Mouse (Mus musculus): ENCODE measurements around the gene R3hdm2. TPM values are rescaled to one million over a fixed set of nuclear protein-coding genes. Genes with fewer than 3 reads are reported as not detected.

The R3hdm2 gene
- total and polyA plus RNA-seq, 2 experiments from 2014 or later, result 37.2 to 51.0 TPM

DNA sequence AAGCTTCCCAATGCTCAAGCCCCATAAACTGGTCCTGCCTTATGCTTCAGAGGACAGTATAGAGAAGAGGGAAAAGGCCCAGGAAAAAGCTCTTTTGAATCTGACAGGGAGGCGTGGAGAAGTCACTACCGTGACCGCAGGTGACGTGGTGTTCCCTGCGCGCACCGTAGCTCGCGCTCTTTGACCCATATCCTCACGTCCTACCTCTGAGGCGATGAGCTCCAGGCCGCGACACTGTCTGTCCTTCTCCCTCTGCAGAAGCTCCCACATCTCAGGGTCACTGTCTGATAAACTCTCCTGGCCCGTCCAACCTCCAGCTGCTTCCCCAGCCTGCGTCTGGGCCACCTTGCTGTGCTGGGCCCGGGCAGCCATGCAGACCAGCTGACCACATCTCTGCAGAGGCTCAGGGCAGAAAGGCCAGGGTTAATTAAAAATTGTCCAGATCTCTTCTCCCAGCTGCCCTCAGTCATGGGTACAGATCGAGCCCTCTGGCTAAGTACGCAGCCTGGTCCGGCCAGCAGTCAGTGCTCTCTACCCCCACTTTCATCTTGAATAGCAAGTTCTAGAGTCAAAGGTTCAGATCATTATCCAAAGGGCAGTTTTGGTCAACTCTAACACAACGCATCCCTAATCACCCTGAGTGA is 140.7 kb downstream of the R3hdm2 start:
- H3K9ac ChIP-seq, result no peak overlapping the region; the same call in 1 of the 2 replicates
- ATAC-seq (no peak), DNase-seq (no peak)
- peaks cover 9% of the 10 kb centered on the region for H3K36me3 ChIP-seq (ENCODE audit: insufficient read depth)
- WGBS, result 92% methylated on average over 20 of the region's 20 CpGs
- no peak overlapping the region for H3K27ac ChIP-seq (ENCODE audit: low read depth, low read length)
- no peak overlapping the region for H3K4me2 ChIP-seq (ENCODE audit: low read depth)
- H3K9me3 ChIP-seq (ENCODE audit: low read length), result no peaks in the 10 kb centered on the region
- no peak for TF ChIP-seq CTCF (IDR thresholded peaks at IDR 0.05; ENCODE audit: low read depth)
- H3K4me1 ChIP-seq (ENCODE audit: insufficient read depth), result 0 out of 2 replicates have a peak, but pooled peaks cover 5% of the 10 kb centered on the region
- peaks cover 13% of the 10 kb centered on the region for H3K27me3 ChIP-seq (ENCODE audit: insufficient read depth, low read length)
- no peak overlapping the region for H3K4me3 ChIP-seq (ENCODE audit: low read depth, low read length)

DNA sequence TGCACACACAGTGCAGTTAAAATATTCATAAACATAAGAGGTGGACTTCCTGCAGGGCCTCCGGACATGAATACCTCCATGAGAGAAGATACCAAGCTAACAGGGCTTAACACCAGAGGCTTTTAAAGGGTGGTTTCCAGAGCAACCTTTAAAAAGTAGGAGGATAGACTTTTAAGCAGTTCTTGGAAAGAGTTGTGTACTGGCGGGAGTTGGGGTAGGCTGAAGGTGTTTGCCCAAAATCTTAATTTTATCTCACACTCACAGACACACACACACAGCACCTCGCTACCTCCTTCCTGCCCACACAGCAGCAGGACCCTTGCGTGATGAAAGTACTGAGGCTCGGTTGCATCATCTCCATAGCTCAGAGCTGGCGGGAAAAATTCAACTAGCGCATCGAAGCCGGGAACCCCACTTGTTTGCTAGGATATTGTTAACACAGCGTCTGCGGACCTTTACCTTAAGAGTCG is 141.5 kb downstream of the R3hdm2 start:
- Histone ChIP-seq H3K36me3 (ENCODE audit: insufficient read depth) (peaks cover 9% of the 10 kb centered on the region), H3K4me3 (ENCODE audit: low read depth, low read length) (peak overlapping the region; percentile 55), H3K9me3 (ENCODE audit: low read length) (no peaks in the 10 kb centered on the region), H3K27me3 (ENCODE audit: insufficient read depth, low read length) (peaks cover 15% of the 10 kb centered on the region), H3K9ac (peak overlapping the region; percentile 49), H3K4me2 (ENCODE audit: low read depth) (peak overlapping the region; percentile 88), H3K4me1 (ENCODE audit: insufficient read depth) (peaks cover 10% of the 10 kb centered on the region; the same call in 1 of the 2 replicates), H3K27ac (ENCODE audit: low read depth, low read length) (no peak overlapping the region)
- DNase-seq (no peak), ATAC-seq (peak; percentile 5; the same call in 1 of the 2 replicates)
- WGBS, result 11% methylated on average over 12 of the region's 12 CpGs
- TF ChIP-seq CTCF (IDR thresholded peaks at IDR 0.05; ENCODE audit: low read depth), result no peak

DNA sequence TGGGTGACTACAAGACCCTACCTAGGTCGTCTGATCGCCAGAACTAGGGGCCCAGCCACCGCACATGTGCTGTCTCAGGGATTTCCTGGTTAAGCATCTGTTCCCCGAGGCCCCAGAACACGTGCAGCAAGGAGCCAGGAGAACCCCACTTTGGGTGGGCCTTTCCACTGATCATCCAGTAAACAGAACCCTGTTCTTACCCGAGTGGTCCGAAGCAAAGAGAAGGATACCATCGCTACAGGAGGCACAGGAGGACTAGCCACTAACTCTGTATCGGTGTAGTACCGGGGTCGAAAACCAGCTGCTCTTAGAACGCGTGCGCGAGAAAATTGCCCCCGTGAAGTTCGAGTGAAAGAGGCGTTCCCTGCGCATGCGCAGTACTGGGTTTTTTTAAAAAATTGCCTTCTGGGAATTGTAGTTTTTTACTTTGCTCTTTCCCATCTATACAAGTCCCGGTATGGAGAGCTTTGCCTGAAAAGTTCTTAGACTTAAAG is 142.0 kb downstream of the R3hdm2 start, which contains the start of gene Shmt2:
Shmt2 (minus strand) TSS at position 357 of the 494 bp plus-strand sequence.
- peaks cover 20% of the 10 kb centered on the region for H3K27me3 ChIP-seq (ENCODE audit: insufficient read depth, low read length)
- ATAC-seq (peak; percentile 79), DNase-seq (peak; percentile 97)
- no peak for TF ChIP-seq CTCF (IDR thresholded peaks at IDR 0.05; ENCODE audit: low read depth)
- peak within 1 kb of the TSS; percentile 49 for H3K9ac ChIP-seq
- WGBS, result under 1% methylated on average over 21 of the region's 21 CpGs
- H3K4me1 ChIP-seq (ENCODE audit: insufficient read depth), result peaks cover 10% of the 10 kb centered on the region; the same call in 1 of the 2 replicates
- H3K27ac ChIP-seq (ENCODE audit: low read depth, low read length), result no peak within 1 kb of the TSS
- peak within 1 kb of the TSS; percentile 55 for H3K4me3 ChIP-seq (ENCODE audit: low read depth, low read length)
- H3K9me3 ChIP-seq (ENCODE audit: low read length), result no peaks in the 10 kb centered on the region
- peaks cover 9% of the 10 kb centered on the region for H3K36me3 ChIP-seq (ENCODE audit: insufficient read depth)
- peak within 1 kb of the TSS; percentile 88 for H3K4me2 ChIP-seq (ENCODE audit: low read depth)

DNA sequence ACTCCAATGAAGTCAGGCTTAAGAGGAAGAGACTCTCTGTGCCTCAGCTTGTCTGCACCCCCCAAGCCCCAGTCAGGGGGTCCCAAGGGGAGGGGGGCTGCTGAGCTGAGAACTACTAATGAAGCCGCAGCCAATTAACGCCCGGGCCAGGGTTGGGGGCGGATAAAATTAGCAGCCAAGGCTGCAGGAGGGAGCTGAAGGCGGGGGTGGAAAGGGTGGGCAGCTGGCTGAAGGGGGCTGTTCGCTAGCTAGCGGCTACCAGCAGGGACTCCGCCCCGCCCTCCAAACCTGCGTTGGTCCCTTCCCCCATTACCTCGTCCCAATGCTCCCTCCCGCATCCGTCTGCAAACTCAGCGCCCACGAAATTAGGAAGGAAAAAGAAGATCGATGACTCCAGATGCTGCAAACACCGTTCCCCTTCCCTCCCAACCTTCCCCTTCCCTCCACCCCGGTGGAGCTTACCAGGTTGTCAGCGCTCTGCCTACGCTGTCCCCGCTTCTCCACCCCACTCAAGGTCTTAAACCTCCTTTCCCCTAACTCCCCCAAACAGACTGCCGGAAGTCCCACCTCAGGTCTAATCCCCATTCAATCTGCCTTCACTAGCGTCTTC is 144.6 kb downstream of the R3hdm2 start:
- ATAC-seq (no peak), DNase-seq (no peak)
- no peak for TF ChIP-seq CTCF (IDR thresholded peaks at IDR 0.05; ENCODE audit: low read depth)
- H3K27me3 ChIP-seq (ENCODE audit: insufficient read depth, low read length), result peaks cover 44% of the 10 kb centered on the region
- H3K4me3 ChIP-seq (ENCODE audit: low read depth, low read length), result no peak overlapping the region
- H3K27ac ChIP-seq (ENCODE audit: low read depth, low read length), result no peak overlapping the region
- H3K4me1 ChIP-seq (ENCODE audit: insufficient read depth), result peaks cover 10% of the 10 kb centered on the region; the same call in 1 of the 2 replicates
- H3K9me3 ChIP-seq (ENCODE audit: low read length), result no peaks in the 10 kb centered on the region
- no peaks in the 10 kb centered on the region; the same call in 1 of the 2 replicates for H3K36me3 ChIP-seq (ENCODE audit: insufficient read depth)
- WGBS, result 6% methylated on average over 22 of the region's 23 CpGs
- H3K4me2 ChIP-seq (ENCODE audit: low read depth), result no peak overlapping the region
- no peak overlapping the region for H3K9ac ChIP-seq

DNA sequence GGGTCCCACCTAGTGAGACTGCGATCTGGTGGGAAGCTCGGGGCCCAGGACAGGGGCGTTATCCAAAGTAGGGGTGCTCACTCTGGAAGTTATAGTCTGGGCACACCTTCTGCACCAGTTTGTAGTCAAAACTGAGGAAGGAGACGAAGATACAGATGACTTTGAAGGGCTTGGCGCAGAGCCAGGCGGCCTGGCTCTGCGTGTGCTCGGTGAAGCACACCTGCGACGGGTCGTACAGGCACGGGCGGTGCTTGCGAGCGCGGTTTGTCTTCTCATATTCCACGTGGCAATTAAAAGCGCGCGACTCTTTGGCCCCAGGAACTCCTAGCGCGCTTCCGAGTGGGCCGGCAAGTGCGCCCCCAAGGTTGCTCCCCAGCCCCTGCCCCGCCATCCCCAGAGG is 145.9 kb downstream of the R3hdm2 start:
- Histone ChIP-seq H3K4me3 (ENCODE audit: low read depth, low read length) (0 out of 2 replicates have a peak overlapping the region, but pooled peaks have one; percentile 11), H3K27me3 (ENCODE audit: insufficient read depth, low read length) (peaks cover 51% of the 10 kb centered on the region), H3K4me1 (ENCODE audit: insufficient read depth) (peaks cover 10% of the 10 kb centered on the region; the same call in 1 of the 2 replicates), H3K4me2 (ENCODE audit: low read depth) (peak overlapping the region; percentile 32), H3K9me3 (ENCODE audit: low read length) (no peaks in the 10 kb centered on the region), H3K27ac (ENCODE audit: low read depth, low read length) (no peak overlapping the region), H3K36me3 (ENCODE audit: insufficient read depth) (no peaks in the 10 kb centered on the region), H3K9ac (no peak overlapping the region)
- DNase-seq, result no peak
- TF ChIP-seq CTCF (IDR thresholded peaks at IDR 0.05; ENCODE audit: low read depth), result no peak
- ATAC-seq, result no peak
- 7% methylated on average over 26 of the region's 26 CpGs for WGBS

DNA sequence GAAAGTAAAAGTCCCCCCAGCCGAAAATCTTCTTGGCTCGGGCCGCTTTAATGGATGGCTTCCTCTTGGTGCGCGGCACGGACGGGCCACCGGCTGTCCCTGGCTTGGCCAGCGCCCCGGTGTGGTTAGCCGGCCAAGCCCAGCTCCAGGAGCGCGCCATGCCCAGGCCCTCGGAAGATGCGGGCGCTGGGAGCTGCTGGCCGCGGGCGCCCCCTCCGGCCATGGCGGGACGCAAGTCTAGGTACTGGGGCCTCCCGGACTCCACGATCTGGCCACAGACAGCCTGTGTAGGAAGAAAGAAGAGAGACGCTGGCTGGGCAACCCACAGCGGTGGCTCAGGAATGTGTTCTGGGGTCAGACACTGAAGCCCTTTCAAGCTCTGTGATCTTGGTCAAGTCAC is 146.6 kb downstream of the R3hdm2 start:
- DNase-seq (no peak), ATAC-seq (peak; percentile 37)
- H3K36me3 ChIP-seq (ENCODE audit: insufficient read depth), result no peaks in the 10 kb centered on the region
- H3K9me3 ChIP-seq (ENCODE audit: low read length), result no peaks in the 10 kb centered on the region
- 0 out of 2 replicates have a peak overlapping the region, but pooled peaks have one; percentile 11 for H3K4me3 ChIP-seq (ENCODE audit: low read depth, low read length)
- 5% methylated on average over 26 of the region's 26 CpGs for WGBS
- peaks cover 5% of the 10 kb centered on the region; the same call in 1 of the 2 replicates for H3K4me1 ChIP-seq (ENCODE audit: insufficient read depth)
- no peak overlapping the region for H3K9ac ChIP-seq
- H3K4me2 ChIP-seq (ENCODE audit: low read depth), result peak overlapping the region; percentile 32
- H3K27ac ChIP-seq (ENCODE audit: low read depth, low read length), result no peak overlapping the region
- peaks cover 57% of the 10 kb centered on the region for H3K27me3 ChIP-seq (ENCODE audit: insufficient read depth, low read length)
- peak; percentile 44 for TF ChIP-seq CTCF (IDR thresholded peaks at IDR 0.05; ENCODE audit: low read depth)

All from forebrain, postnatal 0 days (tissue).